Mouse (Mus musculus) urinary bladder, adult 18-20 months (tissue): ENCODE measurements at regions not wholly inside any gene's neighbourhood (a gene's known extent, or its start where the extent isn't known, plus 50 kb on each side); places are given as distances from the start of the nearest gene placed in this dataset.

Experiments used
- DNase-seq, 2 experiments: peaks; one replicate each; pipeline ENCODE4 v3.0.0; 2022; ENCODE audit warnings: low spot score in 2 of 2, mixed read lengths in 2 of 2

DNA sequence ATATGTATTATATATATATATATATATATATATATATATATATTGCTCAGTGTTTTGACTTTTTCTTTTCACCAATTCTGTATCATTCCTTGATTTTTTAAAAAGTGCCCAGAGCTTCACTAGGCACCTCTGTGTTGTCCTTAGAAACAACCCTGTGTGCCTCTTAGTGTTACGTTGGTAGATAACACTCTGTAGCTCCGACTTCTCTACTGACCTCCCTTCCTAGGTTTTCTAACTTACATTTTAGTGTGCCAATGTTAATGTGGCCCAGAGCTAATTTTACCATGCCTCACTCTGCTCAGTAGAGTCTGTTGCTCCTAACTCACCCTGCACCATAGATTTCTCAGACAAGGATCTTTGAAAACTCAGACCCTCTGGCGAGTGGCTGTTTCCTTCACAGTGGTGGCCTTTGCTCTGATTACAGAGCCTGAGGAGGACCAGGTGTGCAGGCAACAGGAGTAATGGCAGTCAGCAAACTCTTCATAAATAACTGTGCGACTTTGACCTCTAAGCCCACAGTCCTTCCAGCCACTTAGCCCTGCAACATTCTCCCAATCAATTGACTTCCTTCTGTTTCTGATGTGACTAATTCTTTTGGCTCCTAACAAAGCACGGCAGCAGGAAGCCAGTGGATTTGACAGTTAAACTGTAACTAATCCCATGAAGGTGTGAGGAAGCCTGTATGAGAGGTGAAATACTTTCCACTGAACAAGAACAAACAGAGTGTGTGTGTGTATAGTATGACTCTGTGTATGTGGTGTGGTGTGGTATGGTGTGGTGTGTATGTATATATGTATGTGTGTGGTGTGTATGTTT, 53.6 kb upstream of the Actr3 start:
- no peak for DNase-seq

DNA sequence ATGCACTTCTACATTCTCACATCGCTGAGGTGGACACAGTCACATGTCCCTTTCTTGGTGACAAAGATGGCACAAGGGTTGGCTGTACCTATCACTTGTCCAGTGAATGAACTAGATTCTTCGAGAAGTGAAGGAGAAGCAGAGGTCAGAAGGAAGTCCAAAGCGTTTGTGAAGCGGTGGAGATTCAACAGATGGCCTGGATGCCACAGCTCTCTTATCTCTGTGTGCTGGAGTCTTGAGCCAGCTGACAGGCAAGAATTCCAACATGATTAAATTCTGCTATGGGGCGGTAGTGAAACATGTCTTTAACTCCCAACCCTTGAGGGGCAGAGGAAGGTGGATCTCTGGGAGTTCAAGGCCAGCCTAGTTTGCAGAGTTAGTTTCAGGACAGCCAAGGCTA, 55.5 kb upstream of the Actr3 start:
- DNase-seq, result no peak

DNA sequence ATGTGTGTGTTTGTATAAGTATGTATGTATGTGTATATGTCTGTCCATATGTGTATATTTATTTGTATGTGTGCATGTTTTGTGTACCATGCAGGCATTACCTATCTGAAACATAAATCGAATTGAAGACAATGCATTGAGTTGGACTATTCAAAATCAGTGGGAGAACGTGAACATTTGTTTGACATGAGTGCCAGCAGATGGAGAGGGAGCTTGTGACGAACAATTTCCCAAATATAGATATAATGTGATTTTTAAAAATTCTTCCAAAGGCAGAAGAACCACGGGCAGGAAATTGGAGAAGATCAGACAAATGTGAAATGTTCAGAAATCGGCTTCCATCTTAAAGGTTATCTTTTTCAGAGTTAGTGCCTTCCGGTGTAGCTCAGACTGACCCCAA, 59.1 kb upstream of the Actr3 start:
- DNase-seq, result no peak

DNA sequence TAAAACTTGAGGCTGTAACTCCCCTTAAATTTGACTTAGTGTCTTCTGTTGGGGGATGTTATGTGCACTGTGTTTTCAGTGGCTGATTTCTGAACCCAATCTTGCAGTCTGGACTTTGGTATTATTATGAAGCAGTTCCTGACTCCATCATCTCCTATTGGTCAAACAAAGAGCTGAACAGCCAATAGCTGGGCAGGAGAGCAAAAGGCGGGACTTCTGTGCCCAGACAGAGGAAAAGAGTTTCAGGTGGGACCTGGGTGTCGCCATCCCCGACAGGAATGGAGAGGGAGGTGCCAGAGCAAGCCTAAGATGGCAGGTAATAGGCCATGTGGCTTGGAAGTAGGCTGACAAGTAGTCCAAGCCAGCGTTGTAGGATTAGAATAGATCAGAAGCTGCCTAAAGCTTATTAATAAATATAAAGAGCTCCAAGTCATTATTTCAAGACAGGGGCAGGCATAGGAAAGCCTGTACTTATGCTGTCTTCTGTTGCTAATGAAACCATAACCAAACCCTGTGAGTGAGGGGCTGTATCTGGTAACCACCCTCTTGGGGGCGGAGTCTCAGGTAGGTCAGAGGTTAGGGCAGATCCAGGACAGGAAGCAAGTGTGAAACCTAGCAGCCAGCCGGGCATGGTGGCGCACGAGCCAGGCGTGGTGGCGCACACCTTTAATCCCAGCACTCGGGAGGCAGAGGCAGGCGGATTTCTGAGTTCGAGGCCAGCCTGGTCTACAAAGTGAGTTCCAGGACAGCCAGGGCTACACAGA, 60.0 kb upstream of the Actr3 start:
- DNase-seq, result no peak

DNA sequence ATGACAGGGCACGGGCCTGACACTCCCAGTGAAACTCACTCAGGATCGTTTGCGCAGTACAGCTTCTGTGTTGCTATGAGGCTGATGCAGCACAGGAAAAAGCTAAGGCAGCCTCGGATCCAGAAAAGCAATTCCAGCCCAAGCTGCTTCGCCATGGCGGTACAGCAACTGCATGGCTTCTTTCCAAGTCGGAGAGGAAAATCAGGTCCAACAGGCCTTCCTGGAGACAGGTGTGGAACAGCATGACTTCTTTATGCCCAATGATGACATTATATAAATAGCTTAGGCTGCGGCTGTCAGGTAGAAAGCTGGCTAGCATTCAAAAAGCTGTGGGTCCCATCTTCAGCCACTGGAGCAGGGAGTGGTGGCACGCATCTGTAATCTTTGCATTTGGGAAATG, 61.5 kb upstream of the Actr3 start:
- peak in 1 of 2 experiments; percentile 27 for DNase-seq

DNA sequence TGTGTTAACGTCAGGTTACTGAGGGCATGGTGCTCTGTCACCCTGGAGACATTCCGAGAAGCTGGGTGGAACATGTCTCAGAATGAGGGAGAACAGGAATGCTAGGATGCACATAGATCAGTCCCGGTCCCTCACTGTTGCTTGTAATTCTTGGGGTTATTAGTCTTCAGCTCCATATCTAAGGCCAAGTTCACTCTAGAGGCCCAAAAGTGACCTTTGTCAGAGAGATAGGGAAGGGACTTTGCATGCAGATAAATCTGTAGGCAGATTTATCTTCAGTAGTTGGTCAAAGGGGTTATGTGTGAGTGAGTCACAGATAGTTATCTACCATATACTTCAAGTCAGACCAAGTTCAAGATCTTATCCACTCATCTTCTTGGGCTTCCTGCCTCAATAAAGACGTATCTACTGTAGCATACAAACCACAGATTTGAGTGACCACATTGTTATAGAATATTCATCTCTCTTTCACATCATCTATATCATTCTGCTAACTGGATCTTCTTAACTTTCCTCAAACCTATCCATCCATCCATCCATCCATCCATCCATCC, 58.4 kb upstream of the Slc35f5 start:
- no peak for DNase-seq

DNA sequence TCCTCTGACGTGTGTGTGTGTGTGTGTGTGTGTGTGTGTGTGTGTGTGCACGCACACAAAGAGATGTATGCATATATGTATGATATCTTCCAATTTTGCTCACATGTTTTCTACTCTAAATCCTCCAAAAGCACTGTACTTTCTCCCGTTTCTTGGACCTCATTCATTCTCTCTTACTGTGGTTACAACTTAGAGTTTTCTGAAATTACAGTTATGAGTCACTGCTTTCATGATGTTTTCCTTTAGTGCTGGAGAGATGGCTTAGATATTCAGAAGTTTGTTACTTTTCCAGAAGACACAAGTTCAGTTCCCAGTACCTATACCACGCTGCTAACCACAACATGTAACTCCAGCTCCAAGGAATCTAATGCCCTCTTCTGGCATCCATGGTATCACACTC, 56.5 kb upstream of the Slc35f5 start:
- DNase-seq, result no peak

DNA sequence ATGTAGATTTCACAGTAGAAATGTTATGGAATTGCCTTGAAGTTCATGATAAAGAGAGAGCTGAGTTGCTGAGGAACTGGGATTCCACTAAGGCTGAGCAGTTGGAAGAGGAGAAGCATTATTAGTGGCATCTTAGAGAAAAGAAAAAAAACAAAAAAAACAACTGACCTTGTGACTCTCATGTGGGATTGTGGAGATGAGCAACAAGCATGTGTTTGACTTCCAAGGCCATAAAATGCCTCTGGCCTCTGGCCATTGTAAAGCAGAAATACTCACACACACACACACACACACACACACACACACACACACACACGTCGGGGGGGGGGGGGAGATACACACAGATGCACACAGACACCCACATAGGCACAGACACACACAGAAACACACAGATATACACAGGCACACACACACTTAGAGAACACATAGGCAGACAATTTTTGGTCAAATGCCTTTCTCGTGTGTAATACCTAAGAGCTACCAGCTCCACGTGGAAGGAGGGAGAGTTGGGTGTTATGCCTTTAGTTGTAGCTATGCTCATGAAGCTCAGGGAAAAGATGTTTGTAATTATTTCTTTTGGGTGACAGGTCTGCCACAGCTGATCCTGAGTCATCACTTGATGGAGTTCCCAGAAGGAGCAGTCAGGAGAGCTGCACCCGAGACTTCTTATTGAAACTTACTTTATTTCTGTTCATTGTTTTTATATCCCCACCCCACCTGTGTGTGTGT, 52.4 kb upstream of the Slc35f5 start:
- DNase-seq, result no peak

DNA sequence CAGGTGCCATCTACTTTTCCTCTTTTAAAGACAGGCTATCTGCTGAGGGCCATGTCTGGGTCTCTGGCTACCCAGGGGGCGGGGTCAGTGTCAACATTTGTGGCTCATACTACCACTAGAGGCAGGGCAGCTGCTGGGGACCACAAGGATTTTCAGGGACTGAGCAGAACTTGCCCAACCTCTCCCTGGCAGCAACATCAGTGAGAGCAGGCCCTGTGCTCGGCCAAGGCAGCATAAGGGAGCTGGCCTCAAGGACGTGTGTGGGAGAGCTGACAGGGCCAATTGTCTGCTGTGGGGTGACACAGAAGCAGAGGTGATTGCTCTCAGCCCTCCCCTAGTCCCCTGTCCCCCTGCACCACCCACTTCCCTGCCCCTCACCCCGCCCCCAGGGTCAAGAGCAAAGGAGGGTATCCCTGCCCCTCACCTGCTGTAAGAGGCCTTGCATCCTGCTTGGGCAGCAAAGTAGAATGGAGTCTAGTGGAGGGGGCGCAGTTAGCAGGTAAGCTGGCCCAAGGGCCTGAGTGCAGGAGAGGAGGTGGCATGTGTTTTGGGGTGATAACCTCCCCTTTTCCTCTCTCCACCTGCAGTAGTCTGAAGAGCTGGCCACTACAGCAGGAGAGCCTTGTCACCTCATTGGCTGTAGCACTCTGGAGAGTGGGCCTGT, 51.7 kb upstream of the Slc35f5 start:
- DNase-seq, result no peak
